Mouse (Mus musculus) cerebellum, postnatal 4 days (tissue): ENCODE results near the gene Bend6.

ENCODE experiments used
- DNase-seq, 2 experiments: peaks; one replicate each; pipeline ENCODE4 v3.0.0; 2022; ENCODE audit warnings: low spot score in 2 of 2, mixed read lengths in 1 of 2

Gene Bend6

DNA sequence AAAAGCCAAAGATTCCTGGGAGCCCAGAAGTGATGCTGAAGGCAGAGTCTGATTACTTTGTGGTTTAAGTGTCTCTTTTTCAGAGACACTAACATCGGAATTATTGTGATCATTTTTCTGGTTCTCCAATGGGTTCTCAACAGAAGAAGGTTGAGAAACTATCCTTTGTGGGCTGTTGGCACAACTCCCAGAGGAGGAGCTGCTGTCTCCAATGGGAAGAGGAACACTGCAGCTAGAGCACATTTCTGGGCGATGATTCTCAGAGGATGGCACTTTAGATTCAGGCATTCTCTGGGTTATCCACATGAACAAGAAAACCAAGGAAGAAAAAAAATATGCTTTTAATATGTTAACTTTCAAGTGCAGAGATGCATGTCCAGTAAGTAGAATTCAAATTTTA, 104.3 kb downstream of the Bend6 start:
- DNase-seq: no peak
